Mouse (Mus musculus): ENCODE measurements around the gene Dock7.

The Dock7 gene

DNA sequence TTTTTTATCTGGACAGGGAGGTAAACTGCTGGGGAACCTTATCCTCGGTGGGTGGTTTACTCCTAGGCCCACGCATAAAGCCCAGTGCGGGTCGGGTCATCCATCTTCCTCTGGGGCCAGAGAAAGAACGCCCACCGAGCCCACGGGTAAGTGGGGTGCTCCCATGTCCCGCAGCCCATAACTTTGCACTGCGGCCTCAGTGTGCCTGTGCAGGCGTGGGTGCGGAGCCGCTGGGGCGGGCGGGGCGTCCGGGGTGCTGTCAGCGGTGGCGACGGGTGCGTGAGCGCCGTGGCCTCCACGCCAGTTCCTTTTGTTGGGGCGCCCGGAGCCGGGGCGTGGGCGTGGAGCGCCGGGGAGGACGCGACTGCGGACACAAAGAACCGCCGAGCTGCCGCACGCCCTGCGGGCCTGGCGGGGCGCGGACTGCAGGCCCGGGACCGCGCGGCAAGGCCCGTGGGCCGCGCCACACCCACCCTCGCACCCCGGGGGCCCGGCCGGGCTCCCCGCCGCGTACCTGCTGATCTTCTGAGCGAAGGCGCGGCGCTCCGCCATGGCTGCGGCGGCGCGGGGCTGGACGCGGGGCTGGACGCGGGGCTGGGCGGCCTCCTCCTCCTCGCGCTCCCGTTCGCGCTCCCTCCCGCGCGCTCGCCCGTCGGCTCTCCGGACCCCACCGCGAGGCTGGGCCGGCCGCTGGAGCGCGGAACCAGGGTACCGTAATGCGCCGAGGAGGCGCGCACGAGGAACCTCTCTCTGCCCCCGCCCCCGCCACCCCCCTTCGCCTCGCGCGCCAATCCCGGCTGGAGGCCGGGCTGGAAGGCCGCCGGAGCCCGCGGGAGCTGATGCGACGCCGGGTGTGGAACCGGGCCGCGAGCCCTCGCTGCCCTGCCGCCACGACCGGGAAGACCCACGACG is at the start of gene Dock7:
Dock7 (minus strand) TSS at position 705 of the 912 bp plus-strand sequence.
- DNase-seq = peak; percentile 78

DNA sequence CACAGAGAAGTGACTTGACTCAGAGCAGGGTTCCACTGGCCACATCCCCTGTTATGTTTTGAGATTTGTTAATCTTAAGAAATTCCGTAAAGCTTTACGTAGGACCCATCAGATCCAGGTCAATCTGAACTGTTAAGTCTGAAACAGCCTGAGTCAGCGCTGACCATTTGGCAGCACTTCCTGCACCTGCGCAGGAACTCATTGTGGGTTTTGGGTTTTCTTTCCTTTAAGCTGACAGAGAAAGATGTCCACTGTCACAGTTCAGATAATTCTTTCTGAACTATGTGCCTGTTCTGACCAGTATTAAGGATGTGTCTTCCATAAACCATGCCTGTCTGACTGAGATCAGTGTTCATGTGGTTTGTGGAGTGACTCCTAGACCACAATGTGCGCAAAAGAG is 48.2 kb upstream of the Dock7 start:
- no peak for DNase-seq

DNA sequence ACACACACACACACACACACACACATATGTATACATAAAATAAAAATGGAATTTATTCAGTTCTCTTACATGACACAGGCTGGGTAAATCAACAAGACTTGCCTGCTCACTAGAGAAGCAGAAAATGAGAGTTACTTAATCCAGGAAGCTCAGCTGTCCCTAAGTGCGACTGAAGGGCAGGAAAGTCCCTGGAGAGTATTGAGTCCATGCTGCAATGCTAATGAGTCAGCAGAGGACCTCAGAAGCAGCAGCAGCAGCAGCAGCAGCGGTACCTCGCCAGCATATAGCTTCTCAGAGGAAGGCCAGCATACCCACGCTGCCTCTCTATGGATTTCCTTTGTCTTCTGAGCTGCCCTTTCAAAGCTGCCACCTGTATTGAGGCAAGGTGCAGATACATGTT is 42.8 kb upstream of the Dock7 start:
- no peak for DNase-seq

DNA sequence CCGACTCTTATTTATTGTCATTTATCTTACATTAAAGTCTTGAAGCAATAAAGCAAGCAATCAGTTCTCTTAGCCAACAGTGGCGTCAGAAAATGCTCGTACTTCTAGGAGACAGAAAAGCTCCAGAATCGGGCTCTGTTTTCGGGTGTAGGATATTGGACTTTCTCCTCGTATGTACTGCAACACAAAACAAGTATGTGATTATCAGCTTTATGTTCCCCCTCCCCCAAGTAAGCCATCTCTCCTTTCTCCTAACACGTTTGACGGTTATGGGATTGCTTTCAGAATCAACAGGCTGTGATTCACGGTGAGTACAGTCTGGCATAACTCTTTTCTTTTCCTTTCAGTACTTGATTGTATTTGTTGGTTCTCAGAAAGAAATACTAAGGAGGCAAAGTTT is 42.3 kb upstream of the Dock7 start:
- DNase-seq = no peak

DNA sequence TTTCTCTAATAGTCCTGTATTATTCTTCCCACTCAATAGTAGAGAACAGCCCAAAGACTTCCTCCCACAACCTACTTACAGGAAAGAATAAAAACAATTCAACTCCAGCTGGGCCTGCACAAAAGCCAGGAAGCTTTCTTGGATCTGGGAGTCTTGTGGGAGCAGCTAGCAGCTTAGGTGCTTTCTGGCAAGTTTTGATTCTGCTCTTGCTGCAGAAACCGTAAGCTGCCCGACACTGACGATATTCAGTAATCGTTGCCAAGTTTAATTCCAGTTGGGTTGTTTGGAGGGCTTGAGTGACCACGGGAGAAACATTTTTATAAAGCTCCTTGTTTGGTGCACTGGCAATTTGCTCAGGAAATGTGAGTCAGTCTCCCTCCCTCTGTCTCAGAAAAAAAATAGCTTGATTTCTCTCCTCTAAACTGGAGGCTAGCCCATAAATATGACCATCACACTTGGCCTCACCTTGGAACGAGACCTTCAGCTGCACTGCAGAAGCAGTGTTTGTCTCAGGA is 40.8 kb upstream of the Dock7 start:
- no peak for DNase-seq

DNA sequence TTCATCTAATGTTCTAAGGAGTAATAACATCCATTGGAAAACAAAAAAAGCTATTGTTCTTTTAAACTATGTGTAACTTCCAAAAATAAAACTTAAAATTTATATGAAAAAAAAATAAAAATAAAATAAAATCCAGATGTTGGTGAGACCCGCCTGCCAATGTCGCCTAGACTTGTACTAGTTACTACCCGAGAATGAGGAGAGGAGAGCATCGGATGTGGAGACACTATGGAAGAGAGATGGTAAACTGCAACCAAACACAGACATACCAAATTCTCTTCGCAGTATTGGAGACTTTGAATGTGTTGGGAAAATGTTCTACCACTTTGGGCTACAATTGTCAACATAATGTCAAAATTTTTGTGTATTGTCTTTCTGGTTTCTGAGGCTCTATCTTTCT is 40.2 kb upstream of the Dock7 start:
- DNase-seq = no peak

DNA sequence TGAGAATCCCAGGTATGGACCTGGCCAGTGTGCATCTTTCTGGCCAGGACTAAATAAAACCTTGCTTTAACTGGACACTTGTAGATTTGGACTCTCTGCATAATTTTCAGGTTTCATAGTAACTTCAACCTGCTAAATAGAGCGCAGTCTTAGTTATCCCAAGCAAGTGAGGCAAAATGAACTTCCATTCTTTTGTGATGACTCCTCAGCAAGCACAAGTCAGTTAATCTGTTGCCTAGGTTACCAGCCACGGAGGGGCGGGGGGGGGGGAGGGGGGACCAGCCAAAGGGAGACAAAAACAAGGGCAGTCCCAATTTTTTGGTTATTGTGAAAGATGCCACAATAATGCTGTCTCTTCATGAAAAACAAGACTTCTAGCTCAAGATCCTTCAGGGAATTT is 39.7 kb upstream of the Dock7 start:
- no peak for DNase-seq

DNA sequence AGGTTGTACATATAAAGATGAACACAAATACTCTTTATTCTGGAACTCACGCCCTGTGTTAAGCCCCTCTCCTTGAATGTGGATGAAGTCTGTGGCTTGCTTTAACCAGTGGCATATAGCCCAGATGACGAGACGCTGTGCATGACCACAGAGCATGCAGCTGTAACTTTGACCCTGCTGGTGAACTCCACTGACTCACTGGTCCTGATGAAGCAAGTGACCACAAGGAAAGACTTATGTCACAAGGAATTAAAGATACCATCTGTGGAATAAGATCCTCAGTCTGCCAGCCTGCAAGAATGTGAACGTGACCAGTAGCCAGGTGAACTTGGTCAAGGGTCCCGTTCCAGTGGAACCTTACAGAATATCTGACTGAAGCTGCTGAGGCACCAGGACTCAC is 37.8 kb upstream of the Dock7 start:
- no peak for DNase-seq

DNA sequence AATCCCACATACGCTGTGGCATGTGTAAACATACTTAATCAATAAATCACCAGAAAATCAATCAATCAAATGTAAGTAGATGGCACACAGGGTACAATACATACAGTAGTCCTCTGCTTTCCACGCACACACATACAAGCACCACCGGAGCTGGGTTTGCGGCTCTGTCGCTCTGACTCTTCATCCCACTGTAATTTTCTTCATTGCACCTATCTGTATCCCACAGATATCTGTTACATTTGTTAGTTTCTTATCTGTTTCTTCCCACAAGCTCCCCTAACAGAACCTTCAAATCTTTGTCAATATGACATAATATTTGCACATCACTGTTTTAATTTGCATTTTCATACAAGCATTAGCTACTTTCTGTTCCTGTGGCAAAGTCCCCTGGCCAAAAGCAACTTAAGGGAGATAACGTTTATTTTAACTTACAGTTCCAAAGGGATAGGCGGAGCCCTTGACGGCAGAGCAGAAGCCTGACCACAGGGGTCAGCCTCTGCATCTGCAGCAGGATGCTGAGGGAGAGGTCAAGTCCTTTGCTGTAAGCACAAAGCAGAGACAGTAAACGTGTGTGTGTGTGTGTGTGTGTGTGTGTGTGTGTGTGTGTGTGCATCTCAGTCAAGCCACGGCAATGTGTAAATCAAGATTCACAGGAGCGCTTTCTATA is 36.1 kb upstream of the Dock7 start:
- DNase-seq = no peak

DNA sequence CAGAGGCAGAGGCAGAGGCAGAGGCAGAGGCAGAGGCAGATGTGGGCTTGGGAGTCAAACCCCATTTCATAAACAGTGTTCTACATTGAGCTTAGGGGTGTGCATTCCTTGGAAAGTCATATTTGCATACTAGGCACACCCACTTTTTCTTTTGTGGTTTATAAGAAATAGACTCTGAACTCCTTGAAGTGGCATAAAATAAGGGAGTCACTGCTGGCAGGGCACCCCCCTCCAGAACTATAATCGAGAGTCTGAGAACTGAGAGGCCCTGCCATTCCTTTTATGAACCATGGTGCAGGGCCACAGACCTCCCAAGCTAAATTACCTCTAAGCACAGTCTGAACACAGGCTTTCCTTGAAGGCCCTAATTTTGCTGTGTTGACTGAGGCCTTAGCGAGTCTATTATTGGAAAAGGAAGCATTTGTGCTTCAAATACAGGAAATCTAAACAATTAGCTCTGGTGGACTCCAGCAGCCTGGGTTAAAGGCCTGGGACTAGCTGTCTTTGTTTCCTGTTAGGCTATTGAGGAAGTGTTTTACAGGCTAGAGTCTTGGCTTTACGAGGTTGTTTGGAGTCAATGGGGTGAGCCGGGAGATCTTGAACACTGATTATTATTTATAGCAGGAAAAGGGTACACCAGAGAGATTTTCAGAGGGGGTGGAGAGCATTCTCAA is 31.3 kb upstream of the Dock7 start:
- DNase-seq = no peak

DNA sequence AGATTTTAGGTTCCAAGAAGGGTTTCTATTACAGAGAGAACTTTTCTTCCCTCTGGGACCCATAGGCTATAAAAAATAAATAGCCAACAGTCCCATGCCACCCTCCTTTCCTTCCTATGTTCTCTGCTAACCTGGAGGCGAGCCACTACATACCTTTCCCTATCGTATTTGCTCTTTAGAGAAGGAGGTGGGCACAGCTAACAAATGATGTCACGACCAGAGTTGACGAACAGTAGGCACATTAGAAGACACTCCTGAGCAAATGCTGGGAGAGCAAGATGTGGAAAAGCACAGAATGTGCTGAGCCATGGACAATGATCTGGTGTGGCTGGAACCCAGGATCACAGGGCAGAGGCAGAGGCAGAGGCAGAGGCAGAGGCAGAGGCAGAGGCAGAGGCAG is 30.7 kb upstream of the Dock7 start:
- DNase-seq = no peak

DNA sequence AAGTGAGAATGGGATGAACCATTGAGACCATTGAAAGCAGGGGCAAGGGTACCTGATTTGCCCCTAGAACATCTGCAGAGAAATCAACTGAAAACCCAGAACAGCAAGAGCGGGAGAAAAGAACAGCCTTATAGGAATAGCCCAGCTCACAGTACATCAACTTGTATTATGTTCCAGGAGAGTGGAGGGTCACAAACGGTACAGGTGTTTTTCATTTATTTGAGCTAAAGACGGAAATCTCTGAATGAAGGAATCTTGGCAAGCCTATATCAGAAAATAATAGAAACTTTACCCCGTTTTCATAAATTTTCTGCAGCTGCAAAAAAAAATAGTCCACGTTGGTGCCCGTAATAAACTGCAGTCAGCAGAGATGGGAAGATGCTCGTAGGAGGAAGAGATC is 22.6 kb upstream of the Dock7 start:
- DNase-seq = no peak

DNA sequence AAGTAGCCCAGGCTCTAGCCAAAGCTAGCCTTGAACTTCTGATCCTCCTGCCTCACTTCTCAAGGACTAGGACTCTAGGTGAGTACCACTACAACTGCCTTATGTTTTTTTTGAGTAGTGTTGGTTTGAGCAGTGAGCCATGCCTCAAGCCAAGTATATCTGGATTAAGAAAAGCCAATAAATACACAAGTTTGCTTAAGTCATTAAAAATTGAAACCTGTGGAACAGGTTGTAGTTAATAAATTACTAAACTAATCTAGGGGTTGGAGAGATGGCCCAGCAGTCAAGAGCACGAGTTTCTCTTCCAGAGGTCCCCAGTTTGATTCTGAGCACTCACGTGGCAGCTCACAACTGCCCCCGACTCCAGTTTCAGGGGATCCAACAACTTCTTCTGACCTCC is 20.9 kb upstream of the Dock7 start:
- no peak for DNase-seq

DNA sequence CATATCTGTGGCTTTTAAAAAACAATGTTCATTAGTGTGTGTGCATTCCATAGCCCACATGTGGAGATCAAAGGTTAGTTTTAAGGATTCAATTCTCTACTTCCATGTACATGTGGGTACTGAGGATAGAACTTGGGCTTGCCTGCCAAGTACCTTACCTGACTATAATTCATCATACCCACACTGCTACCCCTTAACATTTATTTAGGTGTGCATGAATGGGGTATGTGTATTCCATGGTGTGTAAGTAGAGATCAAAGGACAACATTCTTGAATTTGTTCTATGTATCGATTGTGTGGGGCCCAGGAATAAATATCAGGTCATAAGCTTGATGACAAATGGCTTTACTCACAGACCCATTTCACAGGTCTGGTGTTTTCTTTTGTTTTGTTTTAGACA is 20.5 kb upstream of the Dock7 start:
- no peak for DNase-seq

DNA sequence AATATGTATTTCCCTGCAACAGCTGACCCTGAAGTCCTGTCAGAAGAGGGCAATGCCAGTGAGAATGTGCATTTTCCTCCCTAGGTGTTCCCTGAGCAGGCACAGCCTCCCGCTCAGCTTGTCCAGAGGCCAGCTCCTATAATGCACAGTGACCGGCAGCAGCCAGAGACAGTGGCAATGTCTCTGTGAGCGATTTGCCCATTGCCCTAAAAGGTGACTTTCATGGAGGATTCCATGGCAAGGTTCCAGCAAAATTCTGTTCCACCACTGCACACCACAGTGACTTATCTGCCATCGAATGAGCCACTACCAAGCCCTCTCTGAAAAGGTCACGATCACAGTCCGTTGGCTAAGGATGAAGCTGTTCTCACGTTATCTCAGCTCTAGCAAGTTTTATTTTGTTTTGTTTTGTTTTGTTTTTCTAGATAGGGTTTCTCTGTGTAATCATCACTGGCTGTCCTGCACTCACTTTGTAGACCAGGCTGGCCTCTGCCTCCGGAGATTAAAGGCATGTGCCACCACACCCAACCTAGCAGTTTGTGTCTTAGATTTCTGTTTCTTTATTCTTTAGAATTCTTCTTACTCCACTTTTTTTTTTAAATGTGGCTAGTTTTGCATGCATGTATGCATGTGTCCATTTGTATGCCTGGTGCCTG is 17.4 kb upstream of the Dock7 start:
- no peak for DNase-seq

DNA sequence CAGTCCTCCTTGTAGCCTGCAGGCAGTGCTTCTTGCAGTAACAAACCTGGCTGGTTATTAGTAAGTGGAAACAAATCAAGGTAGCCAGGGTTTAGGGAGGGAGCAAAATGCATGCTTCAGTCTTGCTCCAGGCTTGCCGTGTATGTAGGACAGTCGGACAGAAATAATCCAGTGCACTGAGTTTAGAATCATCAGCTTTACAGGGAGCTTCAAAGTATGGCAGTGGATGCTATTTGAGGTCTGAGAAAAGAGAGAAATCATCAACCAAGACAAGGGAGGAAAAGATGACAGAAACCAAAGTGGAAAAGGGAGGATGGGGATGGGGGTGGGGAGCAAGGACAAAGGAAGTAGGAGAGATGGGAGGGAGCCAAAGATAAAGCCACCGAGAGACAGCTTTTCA is 13.8 kb upstream of the Dock7 start:
- DNase-seq = no peak

DNA sequence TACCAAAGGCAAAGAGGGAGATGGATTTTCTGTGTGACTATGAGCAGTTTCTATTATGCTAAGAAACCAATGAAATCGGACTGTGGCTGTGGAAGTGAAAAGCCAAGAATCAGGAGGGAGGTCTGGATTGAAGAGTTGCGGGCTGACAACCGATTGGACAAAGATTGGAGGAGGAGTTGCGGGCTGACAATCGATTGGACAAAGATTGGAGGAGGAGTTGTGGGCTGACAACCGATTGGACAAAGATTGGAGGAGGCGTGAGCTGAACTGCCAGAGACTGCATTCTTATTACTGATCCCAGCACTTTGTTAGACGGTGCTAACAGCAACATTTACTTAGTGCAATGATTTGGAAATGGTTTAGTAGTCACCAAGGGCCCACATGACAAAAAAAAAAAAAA is 12.6 kb upstream of the Dock7 start:
- DNase-seq = no peak

DNA sequence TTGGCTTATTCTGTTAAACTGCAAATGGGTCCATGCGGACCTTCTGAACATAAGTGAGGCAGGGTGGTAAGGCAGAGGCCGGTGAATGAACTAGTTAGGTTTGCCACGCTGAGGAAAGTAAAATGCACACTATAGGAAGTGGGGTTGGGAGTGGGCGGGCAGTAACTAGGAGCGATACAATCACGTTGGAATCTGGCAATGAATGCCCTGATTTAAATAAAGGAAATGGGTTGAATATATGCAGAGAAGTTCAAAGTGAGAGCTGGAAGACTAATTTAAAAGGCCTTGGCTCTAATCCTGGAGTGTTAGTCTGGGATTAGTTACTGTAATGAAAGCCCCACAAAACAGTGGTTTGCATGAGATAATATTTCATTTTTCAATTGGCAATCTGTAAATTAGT is 12.0 kb upstream of the Dock7 start:
- DNase-seq = no peak

DNA sequence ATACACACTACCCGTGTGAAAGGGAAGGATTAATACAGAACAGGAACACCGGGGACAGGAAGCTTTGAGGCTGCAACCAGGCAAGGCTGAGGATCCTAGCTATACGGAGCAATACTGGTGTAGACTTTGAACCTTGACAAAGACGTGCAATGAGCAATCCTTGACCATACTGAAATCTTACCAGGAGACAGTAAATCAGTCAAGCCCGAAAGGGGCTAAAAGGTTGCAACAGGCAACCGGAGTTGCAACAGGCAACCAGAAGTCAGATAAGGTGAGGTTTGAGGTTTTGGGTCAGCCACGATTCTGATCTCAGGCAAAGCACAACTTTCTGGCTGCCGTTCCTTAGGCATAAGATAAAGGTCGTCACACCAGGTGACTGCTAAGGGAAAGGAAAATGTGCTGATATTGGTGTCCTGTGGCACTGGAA is 10.5 kb upstream of the Dock7 start:
- no peak for DNase-seq

DNA sequence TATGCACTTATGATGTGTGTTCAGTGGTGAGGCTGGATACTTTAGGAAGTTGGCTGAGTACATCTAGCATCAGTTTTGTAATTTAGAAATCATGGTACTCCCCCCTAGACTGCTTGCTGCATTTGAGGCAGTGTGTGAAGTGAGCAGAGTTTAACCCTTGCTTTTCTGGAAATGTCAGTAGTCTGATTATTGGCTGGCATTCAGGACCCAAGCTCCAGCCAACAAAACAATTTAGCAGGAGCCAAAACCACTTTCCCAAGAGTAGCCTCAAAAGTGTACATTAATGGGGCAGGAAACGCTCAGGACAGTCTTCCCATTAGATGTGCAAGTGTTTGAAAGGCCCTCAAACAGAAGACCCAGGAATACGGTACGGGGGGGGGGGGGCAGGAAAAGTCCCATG is 2.8 kb upstream of the Dock7 start:
- no peak for DNase-seq

DNA sequence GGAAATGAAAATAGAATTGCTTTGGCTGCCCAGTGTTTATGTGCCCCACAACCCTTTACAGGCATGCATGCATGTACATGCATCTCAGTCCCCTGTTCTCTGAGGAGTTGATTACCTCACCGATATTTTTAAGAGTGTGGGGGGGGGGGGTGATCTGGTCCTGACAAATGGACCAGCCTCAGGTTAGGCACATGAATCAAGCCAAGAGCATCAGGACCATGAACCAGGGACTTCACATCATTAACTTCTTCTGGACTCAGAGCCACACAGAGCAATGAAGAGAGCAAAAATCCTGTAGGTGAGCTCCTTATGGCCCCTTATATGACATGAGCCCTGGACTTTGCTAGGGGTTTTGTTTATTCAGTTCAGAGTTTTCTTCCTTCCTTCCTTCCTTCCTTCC is 2.1 kb upstream of the Dock7 start:
- DNase-seq = no peak

DNA sequence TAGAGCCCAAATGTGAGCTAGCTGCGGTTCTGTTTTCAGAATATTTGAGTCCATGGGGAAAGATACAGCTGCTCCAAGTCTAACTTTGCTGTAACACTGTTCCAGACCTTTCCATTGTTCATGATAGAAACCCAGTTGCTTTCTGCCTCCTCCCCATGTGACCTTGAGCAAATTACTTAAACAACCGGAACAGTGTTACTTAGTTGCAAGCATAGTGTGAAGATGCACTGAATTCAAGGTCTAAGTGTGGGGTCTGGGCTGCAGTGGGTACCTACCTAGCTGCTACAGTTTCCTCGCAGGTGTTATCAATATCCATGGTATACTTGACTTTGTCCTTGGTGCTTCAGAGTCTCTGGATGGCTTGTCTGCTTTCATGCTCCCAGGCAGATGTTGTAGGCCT is 1.3 kb upstream of the Dock7 start:
- no peak for DNase-seq

DNA sequence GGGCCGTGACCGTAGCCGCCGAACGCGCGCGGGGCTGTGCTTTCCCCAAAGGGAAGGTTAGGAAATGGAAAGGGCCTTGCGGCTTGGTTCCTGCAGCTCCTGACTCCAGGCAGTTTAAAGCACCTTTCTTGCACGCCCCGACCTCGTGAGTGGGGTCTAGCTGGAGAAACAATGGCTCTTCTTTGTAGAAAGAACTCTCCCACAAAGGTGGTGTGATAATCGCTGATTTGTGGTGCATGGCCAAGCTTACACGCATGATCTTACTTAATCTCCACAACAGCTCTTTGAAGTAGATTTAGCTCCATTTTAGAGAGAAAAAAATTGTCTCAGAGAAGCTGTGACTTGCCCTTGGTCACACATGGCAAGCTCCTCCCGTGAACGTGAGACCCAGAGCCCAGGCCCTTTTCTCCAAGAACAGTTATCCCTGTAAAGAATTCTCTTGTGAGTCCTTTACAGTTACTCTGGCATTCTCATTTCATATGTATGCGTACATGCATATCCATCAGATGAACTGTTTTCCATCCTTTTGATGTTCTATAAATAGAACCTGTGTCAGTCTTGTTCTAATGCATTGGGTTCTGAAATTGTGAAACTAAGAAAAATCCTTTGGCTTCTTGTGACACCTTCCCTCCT is 524 bp upstream of the Dock7 start:
- no peak for DNase-seq

Data from cerebellum, adult 9-11 months (tissue).